Mouse (Mus musculus): Measurements from ENCODE around the gene Tlcd2.
A peak's percentile ranks its signal among the peaks of the same experiment; 100 is the strongest.

Gene Tlcd2

DNA sequence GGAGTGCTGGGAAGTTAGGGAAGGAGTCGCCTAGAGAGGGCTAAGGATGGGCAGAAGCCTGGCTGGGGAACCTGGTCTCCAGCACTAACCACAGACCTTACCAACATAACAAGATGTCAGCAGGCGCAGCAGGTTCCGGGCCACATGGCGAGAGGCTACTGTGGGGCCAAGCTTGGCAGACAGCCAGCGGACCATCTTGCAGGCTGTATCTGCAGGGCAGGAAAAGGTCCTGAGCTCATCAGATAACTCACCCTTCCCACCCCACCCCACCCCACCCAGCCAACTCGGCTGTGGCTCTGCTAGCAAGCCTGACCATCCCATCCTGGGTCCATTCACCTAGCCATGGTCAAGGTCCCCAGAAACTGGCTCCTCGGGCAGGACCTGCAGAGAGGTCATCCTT lies 11.8 kb upstream of the Tlcd2 start:
- no peak for DNase-seq (ENCODE audit: low read depth, low spot score)

- no peak for DNase-seq (ENCODE audit: low read depth, low spot score)
Measured at GRCm38 (mm10) chr11:75450304-75450908, 11.1 kb upstream of the Tlcd2 start.

GRCm38 (mm10) chr11:75450936-75451335 lies 10.6 kb upstream of the Tlcd2 start:
- no peak for DNase-seq (ENCODE audit: low read depth, low spot score)

DNA sequence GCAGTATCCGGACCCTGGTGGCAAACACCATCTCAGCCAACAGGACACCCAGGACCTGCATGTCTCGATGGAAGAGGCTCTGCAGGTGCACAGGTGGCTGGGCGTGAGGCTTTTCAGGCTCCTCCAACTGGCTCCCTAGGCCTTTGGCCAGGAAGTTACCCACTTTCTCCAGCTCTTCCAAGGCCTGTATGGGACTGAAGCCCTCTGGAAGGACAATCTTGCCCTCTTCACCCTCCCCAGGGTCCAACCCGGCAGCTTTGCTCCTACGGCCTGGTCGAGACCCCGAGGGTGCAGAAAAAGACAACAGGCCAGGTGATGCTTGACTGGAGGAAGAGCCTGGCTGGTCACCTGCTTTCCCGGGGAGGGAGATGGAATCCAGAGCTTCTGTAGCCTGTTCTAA lies 9.4 kb upstream of the Tlcd2 start:
- DNase-seq (ENCODE audit: low read depth, low spot score): no peak

GRCm38 (mm10) chr11:75452812-75453557 lies 8.5 kb upstream of the Tlcd2 start:
- no peak for DNase-seq (ENCODE audit: low read depth, low spot score)

- peak; percentile 96 for DNase-seq (ENCODE audit: low read depth, low spot score)
Measured at GRCm38 (mm10) chr11:75453991-75454930, 7.3 kb upstream of the Tlcd2 start, which contains the start of gene Wdr81. TSS of gene Wdr81 (minus strand) at chr11:75454717.

- DNase-seq (ENCODE audit: low read depth, low spot score): peak; percentile 91
Measured at GRCm38 (mm10) chr11:75455041-75455736, 6.3 kb upstream of the Tlcd2 start.

DNA sequence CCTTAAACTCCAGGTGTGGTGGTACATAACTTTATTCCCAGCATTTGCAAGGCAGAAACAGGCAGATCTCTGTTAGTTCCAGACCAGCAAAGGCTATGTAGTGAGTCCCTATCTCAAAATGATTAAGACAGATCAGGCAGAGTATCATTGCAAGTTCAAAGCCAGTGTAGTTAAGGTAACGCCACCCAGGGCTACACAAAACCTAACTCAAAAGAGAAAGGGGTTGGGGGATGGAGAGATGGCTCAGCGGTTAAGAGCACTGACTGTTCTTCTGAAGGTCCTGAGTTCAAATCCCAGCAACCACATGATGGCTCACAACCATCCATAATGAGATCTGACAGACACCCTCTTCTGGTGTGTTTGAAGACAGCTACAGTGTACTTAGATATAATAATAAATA lies 5.5 kb upstream of the Tlcd2 start:
- DNase-seq (ENCODE audit: low read depth, low spot score): peak; percentile 59

- peak; percentile 86 for DNase-seq (ENCODE audit: low read depth, low spot score)
Measured at GRCm38 (mm10) chr11:75456440-75456871, 5.1 kb upstream of the Tlcd2 start.

- DNase-seq (ENCODE audit: low read depth, low spot score): peak; percentile 88
Measured at GRCm38 (mm10) chr11:75458169-75458568, 3.3 kb upstream of the Tlcd2 start.

GRCm38 (mm10) chr11:75458628-75459041 lies 2.9 kb upstream of the Tlcd2 start:
- peak; percentile 69 for DNase-seq (ENCODE audit: low read depth, low spot score)

DNA sequence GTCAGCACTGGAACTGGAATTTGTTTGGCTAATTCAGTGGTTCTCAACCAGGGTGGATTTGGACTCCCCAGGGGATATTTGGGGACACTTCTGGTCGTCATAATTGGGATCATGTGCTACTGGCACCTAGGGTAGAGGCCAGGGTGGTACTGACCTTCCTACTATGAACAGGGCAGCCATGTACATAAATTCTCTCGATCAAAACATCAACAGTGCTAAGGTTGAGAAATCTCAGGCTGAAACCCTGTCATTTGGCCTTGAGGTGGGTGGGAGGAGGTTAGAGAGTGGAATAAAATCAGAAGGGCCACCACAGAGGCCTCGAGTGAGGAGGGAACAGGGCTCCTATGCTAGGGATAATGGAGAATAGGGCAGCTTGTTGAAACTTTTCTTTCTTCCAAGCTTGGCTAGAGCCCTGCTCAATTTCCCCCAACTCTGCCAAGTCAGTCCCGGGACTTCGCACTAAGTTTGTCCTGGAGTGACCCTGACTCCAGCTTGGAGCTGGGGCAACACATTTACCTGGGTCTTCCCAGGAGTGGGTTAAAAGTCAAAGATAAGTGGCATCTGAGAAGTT lies 2.3 kb upstream of the Tlcd2 start:
- DNase-seq (ENCODE audit: low read depth, low spot score): no peak

GRCm38 (mm10) chr11:75459751-75460102 lies 1.8 kb upstream of the Tlcd2 start:
- no peak for DNase-seq (ENCODE audit: low read depth, low spot score)

GRCm38 (mm10) chr11:75460103-75460843 lies 1.2 kb upstream of the Tlcd2 start:
- DNase-seq (ENCODE audit: low read depth, low spot score): peak; percentile 98

GRCm38 (mm10) chr11:75461743-75462252 lies 283 bp downstream of the Tlcd2 start:
- no peak for DNase-seq (ENCODE audit: low read depth, low spot score)

DNA sequence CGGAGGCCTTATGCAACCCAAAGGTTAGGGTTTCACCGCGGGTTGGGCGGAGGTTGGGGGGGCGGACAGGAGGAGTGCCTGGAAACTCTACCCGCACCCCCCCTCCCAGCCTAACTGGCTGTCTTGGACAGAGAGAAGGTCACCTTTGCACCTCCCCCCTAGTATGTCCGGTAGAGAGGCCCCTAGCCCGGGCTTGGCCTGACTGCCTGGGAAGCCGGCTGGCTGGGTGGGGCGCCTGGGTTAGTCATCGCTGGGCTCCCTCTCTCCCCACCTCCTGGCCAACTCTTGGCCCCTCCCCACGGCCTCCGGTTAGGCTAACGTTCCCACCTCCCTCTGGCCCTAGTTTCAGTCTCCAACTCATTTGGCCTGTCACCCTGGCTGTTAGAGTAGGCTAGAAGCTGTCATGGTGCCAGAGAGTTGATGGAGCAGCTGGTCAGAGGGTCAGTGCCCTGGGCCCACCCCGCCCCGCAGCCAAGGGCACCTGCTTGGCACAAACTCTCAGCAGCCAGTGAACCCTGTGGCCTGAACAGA lies 803 bp downstream of the Tlcd2 start:
- peak; percentile 33 for DNase-seq (ENCODE audit: low read depth, low spot score)

DNA sequence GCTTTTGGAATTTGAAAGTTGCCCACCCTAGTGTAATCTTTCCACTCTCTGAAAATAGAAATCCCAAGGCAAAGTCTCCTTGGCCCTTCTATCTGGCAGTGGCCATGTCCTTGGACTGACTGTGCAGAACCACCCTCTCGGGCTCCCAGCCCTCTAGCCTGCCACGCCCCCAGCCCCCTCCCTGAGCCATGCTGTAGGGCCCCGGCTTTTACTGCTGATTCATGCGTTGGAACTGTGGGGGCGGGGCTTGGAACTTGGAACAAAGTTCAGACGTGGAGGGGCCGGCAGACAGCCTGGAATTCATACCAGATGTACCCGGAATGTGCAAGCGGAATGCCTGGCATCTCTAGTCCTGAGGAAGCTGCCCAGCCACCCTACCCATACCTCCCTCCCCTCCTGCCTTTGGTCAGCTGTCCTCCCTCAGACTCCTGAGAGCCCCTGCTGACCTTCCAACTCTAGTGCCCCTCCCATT lies 1.4 kb downstream of the Tlcd2 start:
- peak; percentile 9 for DNase-seq (ENCODE audit: low read depth, low spot score)

GRCm38 (mm10) chr11:75463624-75464023 lies 2.1 kb downstream of the Tlcd2 start:
- no peak for DNase-seq (ENCODE audit: low read depth, low spot score)

GRCm38 (mm10) chr11:75464417-75464816 lies 2.9 kb downstream of the Tlcd2 start:
- peak; percentile 17 for DNase-seq (ENCODE audit: low read depth, low spot score)

DNA sequence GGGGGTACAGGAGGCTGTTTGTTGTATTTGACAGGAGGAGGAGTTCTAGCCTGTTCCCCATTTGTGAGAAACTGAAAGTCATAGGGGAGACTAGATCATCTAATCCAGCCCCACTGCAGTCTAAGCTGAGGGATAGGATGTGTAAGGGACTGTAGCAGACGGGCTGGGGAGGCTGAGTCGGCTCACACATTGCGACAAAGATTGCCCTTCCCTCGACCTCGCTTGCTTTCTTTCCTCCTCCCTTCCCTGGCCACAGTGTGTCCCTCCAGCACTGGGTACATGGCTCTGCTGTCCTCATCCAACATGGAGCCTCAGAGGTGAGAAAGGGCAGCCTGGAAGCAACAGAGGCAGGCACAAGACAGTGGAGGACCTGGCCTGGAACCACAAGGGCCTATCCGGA lies 3.5 kb downstream of the Tlcd2 start:
- no peak for DNase-seq (ENCODE audit: low read depth, low spot score)

Measured in A20 (cell line).